Mouse (Mus musculus): ENCODE data around the gene Dpm2. TPM values are rescaled to one million over a fixed set of nuclear protein-coding genes. Genes with fewer than 3 reads are reported as not detected.
A peak's percentile ranks its signal among the peaks of the same experiment; 100 is the strongest.

Dpm2 gene
- polyA plus RNA-seq, 1 experiment from 2014 or later = 47.9 TPM

DNA sequence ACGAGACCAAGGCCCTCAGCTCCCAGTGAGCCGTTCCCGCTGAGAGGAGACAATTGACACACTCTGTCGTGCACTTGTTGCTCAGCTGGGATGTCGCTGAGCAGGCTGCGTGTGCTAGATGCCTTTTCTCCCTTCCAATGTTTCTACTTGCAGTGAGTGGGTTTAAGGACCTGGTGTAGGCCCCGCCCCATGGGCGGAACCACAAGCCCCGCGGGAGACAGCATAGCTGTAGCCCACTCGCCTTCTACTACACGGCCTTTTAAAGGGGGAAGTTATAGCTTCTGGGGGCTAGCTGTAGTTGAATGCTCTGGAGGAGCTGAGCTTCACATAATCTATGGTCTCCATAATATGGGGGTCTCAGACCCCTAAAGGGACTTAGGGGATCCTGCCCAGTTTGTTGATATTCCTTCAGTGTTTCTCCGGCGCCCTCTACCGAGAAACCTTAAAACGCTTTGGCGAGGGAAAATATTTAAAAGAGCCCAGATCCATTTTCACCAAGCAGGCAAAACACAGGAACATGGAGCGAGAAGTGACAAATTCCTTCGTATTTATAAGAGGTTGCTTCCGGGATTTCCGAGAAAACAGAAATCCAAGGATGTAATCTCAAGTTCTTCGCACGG, 40.1 kb downstream of the Dpm2 start:
- no peaks in the 10 kb centered on the region; the same call in 1 of the 2 replicates for H3K36me3 ChIP-seq (ENCODE audit: control insufficient read depth, insufficient read depth)
- peak overlapping the region; percentile 97 for H3K4me2 ChIP-seq (ENCODE audit: low read depth, low read length)
- H3K9me3 ChIP-seq (replicated peaks; ENCODE audit: control insufficient read depth, low read length) = no peaks in the 10 kb centered on the region
- H3K9ac ChIP-seq (ENCODE audit: low read depth, low read length) = peak overlapping the region; percentile 51
- ATAC-seq (ENCODE audit: low read depth) = no peak
- H3K4me1 ChIP-seq (ENCODE audit: control insufficient read depth, low read depth, low read length) = peaks cover 50% of the 10 kb centered on the region
- H3K27me3 ChIP-seq (ENCODE audit: control insufficient read depth, insufficient read depth, low read depth, low read length) = no peaks in the 10 kb centered on the region
- peak overlapping the region; percentile 38; the same call in 1 of the 2 replicates for H3K27ac ChIP-seq (ENCODE audit: low read length)
- peak overlapping the region; percentile 56 for H3K4me3 ChIP-seq (ENCODE audit: low read depth, low read length)
- WGBS (ENCODE audit: insufficient replicate concordance) = 15% methylated on average over 23 of the region's 23 CpGs

DNA sequence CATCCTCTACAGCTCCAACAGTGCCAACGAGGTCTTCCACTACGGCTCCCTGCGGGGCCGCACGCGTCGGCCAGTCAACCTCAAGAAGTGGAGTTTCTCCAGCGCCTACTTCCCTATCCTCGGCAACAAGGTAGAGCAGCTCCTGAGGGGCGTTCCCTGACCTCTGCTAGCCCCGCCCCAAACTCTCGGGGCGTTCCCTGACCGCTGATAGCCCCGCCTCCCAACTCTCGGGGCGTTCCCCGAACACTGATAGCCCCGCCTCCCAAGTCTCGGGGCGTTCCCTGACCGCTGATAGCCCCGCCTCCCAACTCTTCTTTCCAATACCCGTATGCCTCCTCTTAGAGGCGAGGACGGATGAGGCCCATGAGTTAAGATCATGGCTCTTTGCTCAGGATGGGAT, 41.6 kb downstream of the Dpm2 start:
- Histone ChIP-seq H3K4me3 (ENCODE audit: low read depth, low read length) (no peak overlapping the region), H3K4me2 (ENCODE audit: low read depth, low read length) (no peak overlapping the region), H3K9ac (ENCODE audit: low read depth, low read length) (no peak overlapping the region), H3K27me3 (ENCODE audit: control insufficient read depth, insufficient read depth, low read depth, low read length) (no peaks in the 10 kb centered on the region), H3K27ac (ENCODE audit: low read length) (no peak overlapping the region), H3K4me1 (ENCODE audit: control insufficient read depth, low read depth, low read length) (peaks cover 43% of the 10 kb centered on the region), H3K9me3 (replicated peaks; ENCODE audit: control insufficient read depth, low read length) (no peaks in the 10 kb centered on the region), H3K36me3 (ENCODE audit: control insufficient read depth, insufficient read depth) (peaks cover 3% of the 10 kb centered on the region)
- ATAC-seq (ENCODE audit: low read depth) = no peak
- WGBS (ENCODE audit: insufficient replicate concordance) = 77% methylated on average over 26 of the region's 26 CpGs

DNA sequence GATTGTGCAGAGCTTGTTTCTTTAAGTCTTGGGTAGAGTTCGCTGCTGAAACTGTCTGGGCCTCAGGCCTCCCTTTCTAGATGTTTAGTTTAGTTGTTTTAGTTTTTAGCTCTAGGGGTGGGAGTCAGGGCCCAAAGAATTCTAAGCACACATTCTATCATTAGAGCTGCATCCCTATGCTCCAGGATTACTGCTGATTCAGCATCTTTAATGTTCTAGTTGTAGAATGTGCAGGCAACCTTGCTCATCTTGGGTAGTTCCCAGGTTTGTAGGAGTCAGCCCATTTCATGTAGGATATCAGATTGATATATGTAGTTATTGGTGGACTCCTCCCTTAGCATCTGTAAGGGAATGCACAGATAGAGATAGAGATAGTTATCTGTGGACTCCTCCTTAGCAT, 46.5 kb downstream of the Dpm2 start:
- ATAC-seq (ENCODE audit: low read depth) = no peak
- peaks cover 9% of the 10 kb centered on the region for H3K36me3 ChIP-seq (ENCODE audit: control insufficient read depth, insufficient read depth)
- H3K9me3 ChIP-seq (replicated peaks; ENCODE audit: control insufficient read depth, low read length) = 0 out of 2 replicates have a peak, but pooled peaks cover 2% of the 10 kb centered on the region
- no peaks in the 10 kb centered on the region for H3K27me3 ChIP-seq (ENCODE audit: control insufficient read depth, insufficient read depth, low read depth, low read length)
- no peak overlapping the region for H3K4me3 ChIP-seq (ENCODE audit: low read depth, low read length)
- no peak overlapping the region for H3K9ac ChIP-seq (ENCODE audit: low read depth, low read length)
- no peak overlapping the region for H3K4me2 ChIP-seq (ENCODE audit: low read depth, low read length)
- no peak overlapping the region for H3K27ac ChIP-seq (ENCODE audit: low read length)
- 80% methylated on average over 1 of the region's 1 CpGs for WGBS (ENCODE audit: insufficient replicate concordance)
- H3K4me1 ChIP-seq (ENCODE audit: control insufficient read depth, low read depth, low read length) = peaks cover 16% of the 10 kb centered on the region

DNA sequence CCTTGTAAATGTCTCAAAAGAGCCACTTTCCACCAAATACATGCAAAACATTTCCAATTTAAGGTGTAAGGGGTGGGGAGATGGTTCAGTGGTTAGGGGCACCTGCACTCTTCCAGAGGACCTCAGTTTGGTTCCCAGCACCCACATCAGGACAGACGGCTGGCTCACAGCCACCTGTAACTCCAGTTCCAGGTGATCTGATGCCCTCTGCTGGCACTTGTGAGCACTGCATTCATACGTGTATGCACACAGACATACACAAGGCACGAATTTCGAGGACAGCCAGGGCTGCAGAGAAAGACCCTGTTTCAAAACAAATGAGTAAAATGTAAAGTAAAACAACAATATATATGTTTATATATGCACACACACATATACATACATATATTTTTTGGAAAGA, 46.9 kb downstream of the Dpm2 start:
- Histone ChIP-seq H3K27ac (ENCODE audit: low read length) (no peak overlapping the region), H3K4me2 (ENCODE audit: low read depth, low read length) (no peak overlapping the region), H3K4me1 (ENCODE audit: control insufficient read depth, low read depth, low read length) (peaks cover 16% of the 10 kb centered on the region), H3K9me3 (replicated peaks; ENCODE audit: control insufficient read depth, low read length) (0 out of 2 replicates have a peak, but pooled peaks cover 2% of the 10 kb centered on the region), H3K4me3 (ENCODE audit: low read depth, low read length) (no peak overlapping the region), H3K36me3 (ENCODE audit: control insufficient read depth, insufficient read depth) (peaks cover 9% of the 10 kb centered on the region), H3K27me3 (ENCODE audit: control insufficient read depth, insufficient read depth, low read depth, low read length) (no peaks in the 10 kb centered on the region), H3K9ac (ENCODE audit: low read depth, low read length) (no peak overlapping the region)
- WGBS (ENCODE audit: insufficient replicate concordance) = 79% methylated on average over 4 of the region's 4 CpGs
- ATAC-seq (ENCODE audit: low read depth) = no peak

DNA sequence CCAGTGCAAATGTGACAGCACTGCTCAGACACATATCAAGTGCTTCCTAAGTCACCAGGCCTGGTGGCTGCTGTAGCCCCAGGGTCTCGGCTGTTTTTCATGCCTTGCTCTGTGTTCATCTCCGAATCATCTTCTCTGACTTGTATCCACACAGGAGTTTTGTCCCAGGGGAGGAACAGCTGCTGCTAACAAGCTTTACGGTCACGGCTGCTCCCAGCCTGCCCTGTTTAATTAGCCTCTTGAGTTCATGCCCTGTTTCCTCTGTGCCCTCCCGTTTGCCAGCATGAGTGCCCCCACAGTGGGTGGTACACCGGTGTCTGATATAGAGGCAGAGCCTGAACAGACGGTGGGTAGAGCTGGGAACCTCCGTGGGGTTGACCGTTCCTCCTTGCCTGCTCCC, 47.4 kb downstream of the Dpm2 start:
- Histone ChIP-seq H3K4me1 (ENCODE audit: control insufficient read depth, low read depth, low read length) (peaks cover 16% of the 10 kb centered on the region), H3K4me2 (ENCODE audit: low read depth, low read length) (no peak overlapping the region), H3K36me3 (ENCODE audit: control insufficient read depth, insufficient read depth) (peaks cover 9% of the 10 kb centered on the region), H3K9ac (ENCODE audit: low read depth, low read length) (no peak overlapping the region), H3K27ac (ENCODE audit: low read length) (no peak overlapping the region), H3K9me3 (replicated peaks; ENCODE audit: control insufficient read depth, low read length) (0 out of 2 replicates have a peak, but pooled peaks cover 2% of the 10 kb centered on the region), H3K27me3 (ENCODE audit: control insufficient read depth, insufficient read depth, low read depth, low read length) (no peaks in the 10 kb centered on the region), H3K4me3 (ENCODE audit: low read depth, low read length) (no peak overlapping the region)
- 82% methylated on average over 9 of the region's 9 CpGs for whole genome bisulfite sequencing (ENCODE audit: insufficient replicate concordance)
- ATAC-seq (ENCODE audit: low read depth) = no peak

DNA sequence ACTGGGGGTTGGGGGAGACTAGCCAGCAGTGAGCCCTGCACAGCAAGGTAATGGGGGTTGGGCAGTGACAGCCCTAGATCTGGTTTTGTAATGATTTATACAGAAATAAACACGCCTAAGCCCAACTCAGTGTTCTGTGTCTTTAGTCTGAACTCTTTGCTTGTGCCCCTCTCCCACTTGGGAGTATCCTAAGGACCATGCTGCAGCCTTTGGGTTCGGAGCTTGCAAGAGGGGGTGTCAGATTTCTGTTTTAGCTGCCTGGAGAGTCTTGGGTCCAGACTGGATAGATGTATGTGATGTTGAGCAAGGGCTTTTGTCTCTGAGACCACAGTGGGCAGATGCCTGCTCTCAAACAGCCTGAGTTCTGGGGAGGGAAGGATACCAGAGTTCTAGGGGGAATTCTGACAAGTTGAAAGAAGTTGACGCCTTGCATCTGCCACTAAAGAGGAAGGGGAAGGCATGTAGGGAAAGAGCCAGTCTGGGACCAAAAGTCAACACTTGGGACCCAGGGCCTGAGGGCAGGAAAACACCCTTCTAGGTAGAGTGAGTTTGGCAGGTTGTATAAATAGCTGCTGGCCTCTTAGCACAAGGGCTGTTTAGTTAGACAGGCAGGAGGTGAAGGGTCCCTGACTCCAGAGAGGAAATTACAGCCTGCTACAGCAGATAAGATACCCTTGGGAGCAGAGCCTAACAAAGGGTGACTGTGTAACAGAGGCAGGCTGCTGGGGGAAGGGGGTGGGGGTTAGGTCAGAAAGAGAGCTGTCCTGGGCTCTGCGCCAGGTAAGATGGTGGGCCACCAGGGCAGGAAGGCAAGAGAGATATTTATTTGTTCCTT, 50.2 kb downstream of the Dpm2 start:
- WGBS (ENCODE audit: insufficient replicate concordance) = 45% methylated on average over 4 of the region's 4 CpGs
- 0 out of 2 replicates have a peak, but pooled peaks cover 2% of the 10 kb centered on the region for H3K9me3 ChIP-seq (replicated peaks; ENCODE audit: control insufficient read depth, low read length)
- H3K9ac ChIP-seq (ENCODE audit: low read depth, low read length) = no peak overlapping the region

DNA sequence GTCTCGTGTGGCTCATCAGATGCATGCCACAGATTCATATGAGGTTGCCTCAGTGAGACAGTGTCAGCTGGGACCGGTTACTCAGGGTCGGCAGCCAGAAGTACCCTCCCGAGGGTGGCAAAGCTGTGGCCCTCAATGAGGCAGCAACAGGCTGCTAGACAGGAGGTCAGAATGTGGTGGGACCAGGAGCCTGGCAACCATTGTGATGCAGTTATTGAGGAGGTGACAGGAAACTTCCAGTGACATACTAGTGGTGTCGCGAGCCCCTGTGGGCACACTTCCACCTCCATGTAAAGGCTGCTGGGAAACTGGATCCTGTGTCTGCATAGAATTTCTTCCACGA, 50.8 kb downstream of the Dpm2 start, which contains the start of gene Ak1:
TSS of gene Ak1 (plus strand) at position 242 of the 343 bp plus-strand sequence.
- 0 out of 2 replicates have a peak, but pooled peaks cover 2% of the 10 kb centered on the region for H3K9me3 ChIP-seq (replicated peaks; ENCODE audit: control insufficient read depth, low read length)
- peaks cover 25% of the 10 kb centered on the region for H3K4me1 ChIP-seq (ENCODE audit: control insufficient read depth, low read depth, low read length)
- no peak within 1 kb of the TSS for H3K27ac ChIP-seq (ENCODE audit: low read length)
- no peaks in the 10 kb centered on the region for H3K27me3 ChIP-seq (ENCODE audit: control insufficient read depth, insufficient read depth, low read depth, low read length)
- ATAC-seq (ENCODE audit: low read depth) = no peak
- H3K4me3 ChIP-seq (ENCODE audit: low read depth, low read length) = no peak within 1 kb of the TSS
- 43% methylated on average over 7 of the region's 7 CpGs for WGBS (ENCODE audit: insufficient replicate concordance)
- no peak within 1 kb of the TSS for H3K4me2 ChIP-seq (ENCODE audit: low read depth, low read length)
- peaks cover 9% of the 10 kb centered on the region for H3K36me3 ChIP-seq (ENCODE audit: control insufficient read depth, insufficient read depth)
- no peak within 1 kb of the TSS for H3K9ac ChIP-seq (ENCODE audit: low read depth, low read length)

More for the DNA sequence above, 50.2 kb downstream of the Dpm2 start:
- ATAC-seq (ENCODE audit: low read depth) = peak; percentile 71
- Histone ChIP-seq H3K27me3 (ENCODE audit: control insufficient read depth, insufficient read depth, low read depth, low read length) (no peaks in the 10 kb centered on the region), H3K4me2 (ENCODE audit: low read depth, low read length) (no peak overlapping the region), H3K4me3 (ENCODE audit: low read depth, low read length) (no peak overlapping the region), H3K27ac (ENCODE audit: low read length) (no peak overlapping the region), H3K36me3 (ENCODE audit: control insufficient read depth, insufficient read depth) (peaks cover 9% of the 10 kb centered on the region), H3K4me1 (ENCODE audit: control insufficient read depth, low read depth, low read length) (peaks cover 22% of the 10 kb centered on the region)

All from liver, embryonic 16.5 days (tissue).